Mouse (Mus musculus): ENCODE data around the gene Cic. TPM values are rescaled to one million over a fixed set of nuclear protein-coding genes. Genes with fewer than 3 reads are reported as not detected.

The Cic gene
- polyA plus RNA-seq, 1 experiment from 2014 or later = 30.8 TPM

DNA sequence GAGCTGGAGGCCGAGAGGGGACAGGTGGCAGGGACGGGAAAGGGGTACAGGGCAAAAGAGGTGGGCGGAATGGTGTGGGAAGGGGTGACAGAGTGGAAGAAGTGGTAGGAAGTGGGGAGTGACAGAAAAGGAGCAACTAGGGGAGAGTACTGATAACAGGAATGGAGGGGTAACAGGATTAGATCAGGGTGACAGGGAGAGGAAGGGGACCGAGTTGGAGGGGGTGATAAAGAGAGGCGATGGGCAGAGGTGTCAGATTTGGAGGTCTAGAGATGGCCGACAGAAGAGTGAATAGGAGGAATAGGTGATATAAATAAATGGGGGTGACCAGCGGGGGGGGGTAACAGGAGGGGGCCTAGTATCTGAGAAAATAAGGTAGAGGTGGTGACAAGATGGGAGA, 1.1 kb downstream of the Cic start:
- ATAC-seq (ENCODE audit: low FRiP score, low TSS enrichment) = no peak
- Histone ChIP-seq H3K4me2 (replicated peaks; ENCODE audit: low read depth, low read length) (peak overlapping the region; percentile 82), H3K27me3 (ENCODE audit: insufficient read depth, low read length) (no peaks in the 10 kb centered on the region), H3K4me1 (ENCODE audit: insufficient read depth, low read length) (peaks cover 24% of the 10 kb centered on the region), H3K4me3 (ENCODE audit: low read length) (peak overlapping the region; percentile 76), H3K36me3 (ENCODE audit: insufficient read depth, low read length) (peaks cover 26% of the 10 kb centered on the region), H3K27ac (ENCODE audit: low read length) (peak overlapping the region; percentile 74), H3K9me3 (ENCODE audit: low read length) (no peaks in the 10 kb centered on the region), H3K9ac (replicated peaks; ENCODE audit: low read length) (peak overlapping the region; percentile 85)
- WGBS = 2% methylated on average over 7 of the region's 7 CpGs

DNA sequence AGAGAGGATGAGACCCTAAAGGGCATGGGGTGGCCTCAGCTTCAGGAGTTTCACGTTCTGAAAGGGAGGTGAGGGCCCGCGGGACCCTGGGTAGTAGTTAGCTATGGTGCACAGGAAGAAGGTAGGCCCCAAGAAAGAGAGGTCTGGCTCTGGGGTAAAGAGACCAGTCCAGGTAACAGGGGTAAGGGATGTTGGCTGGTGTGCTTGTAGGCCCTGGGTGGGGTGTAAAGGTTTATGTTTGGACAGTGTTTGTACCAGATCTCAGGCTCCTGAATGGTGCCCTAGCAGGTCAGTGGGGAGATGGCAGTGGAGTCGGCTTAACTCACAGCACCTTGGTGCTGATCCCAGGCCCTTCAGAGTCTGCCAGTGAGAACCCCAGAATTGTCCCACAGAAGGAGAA, 1.5 kb downstream of the Cic start:
- H3K27ac ChIP-seq (ENCODE audit: low read length) = peak overlapping the region; percentile 74
- H3K4me1 ChIP-seq (ENCODE audit: insufficient read depth, low read length) = peaks cover 25% of the 10 kb centered on the region
- peak overlapping the region; percentile 85 for H3K9ac ChIP-seq (replicated peaks; ENCODE audit: low read length)
- no peaks in the 10 kb centered on the region for H3K9me3 ChIP-seq (ENCODE audit: low read length)
- peak overlapping the region; percentile 82 for H3K4me2 ChIP-seq (replicated peaks; ENCODE audit: low read depth, low read length)
- H3K4me3 ChIP-seq (ENCODE audit: low read length) = peak overlapping the region; percentile 76
- WGBS = 39% methylated on average over 4 of the region's 4 CpGs
- no peaks in the 10 kb centered on the region for H3K27me3 ChIP-seq (ENCODE audit: insufficient read depth, low read length)
- no peak for ATAC-seq (ENCODE audit: low FRiP score, low TSS enrichment)
- peaks cover 27% of the 10 kb centered on the region for H3K36me3 ChIP-seq (ENCODE audit: insufficient read depth, low read length)

DNA sequence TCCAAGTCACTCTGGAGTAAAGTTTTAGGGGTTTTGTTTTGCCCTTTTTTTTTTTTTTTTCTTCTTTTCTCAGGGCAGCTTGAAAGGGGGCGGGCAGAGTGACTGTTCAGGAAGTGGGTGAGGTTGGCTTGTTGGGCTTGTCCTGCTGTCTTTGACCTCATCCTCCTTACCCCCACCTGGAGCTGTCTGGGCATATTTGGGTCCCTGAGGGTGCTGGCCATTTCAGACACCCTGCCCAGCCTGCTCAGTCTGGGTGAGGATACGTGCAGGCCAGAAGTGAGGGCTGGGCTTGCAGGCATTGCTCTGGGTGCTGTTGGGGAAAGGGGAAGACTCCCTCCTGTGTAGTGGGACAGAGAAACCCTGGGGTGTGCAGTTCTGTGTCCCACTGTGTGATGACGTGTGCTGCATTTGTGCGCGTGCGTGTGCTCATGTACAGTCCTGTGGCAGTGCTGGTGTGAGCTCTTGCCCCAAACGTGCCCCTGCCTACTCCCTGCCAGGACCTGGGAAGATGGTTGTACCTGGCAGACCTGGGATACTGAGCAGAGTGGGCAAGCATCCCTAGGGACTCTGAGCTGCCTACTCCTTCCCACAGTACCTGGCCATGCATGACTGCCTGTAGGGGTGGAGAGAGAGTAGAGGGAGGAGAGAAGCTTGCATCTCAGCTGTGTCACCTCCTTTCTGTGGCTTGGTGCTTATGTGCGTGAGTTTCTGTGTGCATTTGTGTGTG, 2.2 kb downstream of the Cic start:
- H3K4me2 ChIP-seq (replicated peaks; ENCODE audit: low read depth, low read length) = peak overlapping the region; percentile 82
- no peak for ATAC-seq (ENCODE audit: low FRiP score, low TSS enrichment)
- H3K27ac ChIP-seq (ENCODE audit: low read length) = peak overlapping the region; percentile 74
- H3K4me1 ChIP-seq (ENCODE audit: insufficient read depth, low read length) = peaks cover 32% of the 10 kb centered on the region
- no peaks in the 10 kb centered on the region for H3K27me3 ChIP-seq (ENCODE audit: insufficient read depth, low read length)
- WGBS = 76% methylated on average over 8 of the region's 8 CpGs
- no peaks in the 10 kb centered on the region for H3K9me3 ChIP-seq (ENCODE audit: low read length)
- H3K36me3 ChIP-seq (ENCODE audit: insufficient read depth, low read length) = peaks cover 27% of the 10 kb centered on the region
- H3K9ac ChIP-seq (replicated peaks; ENCODE audit: low read length) = peak overlapping the region; percentile 85
- peak overlapping the region; percentile 76 for H3K4me3 ChIP-seq (ENCODE audit: low read length)

DNA sequence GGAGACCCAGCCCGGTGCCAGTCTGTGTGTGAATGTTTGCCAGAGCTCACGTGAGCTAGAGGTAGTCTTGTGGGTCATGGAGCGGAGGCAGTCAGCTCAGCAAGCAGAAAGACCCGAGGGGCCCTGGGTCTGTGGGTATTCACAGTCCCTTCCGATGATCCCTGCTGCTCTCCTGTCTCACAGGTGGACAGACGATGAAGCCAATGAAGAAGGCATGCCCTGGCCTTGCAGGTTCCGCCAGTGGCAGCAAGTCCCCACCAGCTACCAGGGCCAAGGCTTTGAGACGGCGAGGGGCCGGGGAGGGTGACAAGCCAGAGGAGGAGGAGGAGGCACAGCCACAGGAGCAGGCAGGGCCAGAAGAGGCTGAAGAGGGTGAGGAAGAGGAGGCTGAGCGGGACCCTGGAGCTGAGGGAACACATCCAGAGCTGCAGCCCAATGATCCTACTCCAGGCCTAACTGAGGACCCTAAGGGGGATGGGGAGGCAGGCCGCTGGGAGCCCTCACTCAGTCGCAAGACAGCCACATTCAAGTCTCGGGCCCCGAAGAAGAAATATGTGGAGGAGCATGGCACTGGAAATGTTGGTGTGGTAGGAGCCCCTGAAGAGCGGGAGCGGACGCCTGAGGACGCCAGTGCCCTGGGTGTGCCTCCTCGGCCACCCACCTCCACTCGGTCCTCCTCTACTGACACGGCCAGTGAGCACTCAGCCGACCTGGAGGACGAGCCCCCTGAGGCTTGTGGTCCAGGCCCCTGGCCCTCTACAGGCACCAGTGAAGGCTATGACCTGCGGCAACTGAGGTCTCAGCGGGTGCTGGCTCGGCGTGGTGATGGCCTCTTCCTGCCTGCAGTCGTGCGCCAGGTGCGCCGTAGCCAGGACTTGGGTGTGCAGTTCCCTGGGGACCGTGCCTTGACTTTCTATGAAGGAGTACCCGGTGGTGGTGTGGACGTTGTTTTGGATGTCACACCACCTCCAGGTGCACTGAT, 3.4 kb downstream of the Cic start:
- H3K4me3 ChIP-seq (ENCODE audit: low read length) = no peak overlapping the region
- peak overlapping the region; percentile 74 for H3K27ac ChIP-seq (ENCODE audit: low read length)
- no peaks in the 10 kb centered on the region for H3K27me3 ChIP-seq (ENCODE audit: insufficient read depth, low read length)
- peaks cover 27% of the 10 kb centered on the region for H3K36me3 ChIP-seq (ENCODE audit: insufficient read depth, low read length)
- ATAC-seq (ENCODE audit: low FRiP score, low TSS enrichment) = no peak
- peaks cover 42% of the 10 kb centered on the region for H3K4me1 ChIP-seq (ENCODE audit: insufficient read depth, low read length)
- 83% methylated on average over 35 of the region's 35 CpGs for WGBS
- no peak overlapping the region for H3K4me2 ChIP-seq (replicated peaks; ENCODE audit: low read depth, low read length)
- peak overlapping the region; percentile 85 for H3K9ac ChIP-seq (replicated peaks; ENCODE audit: low read length)
- no peaks in the 10 kb centered on the region for H3K9me3 ChIP-seq (ENCODE audit: low read length)

DNA sequence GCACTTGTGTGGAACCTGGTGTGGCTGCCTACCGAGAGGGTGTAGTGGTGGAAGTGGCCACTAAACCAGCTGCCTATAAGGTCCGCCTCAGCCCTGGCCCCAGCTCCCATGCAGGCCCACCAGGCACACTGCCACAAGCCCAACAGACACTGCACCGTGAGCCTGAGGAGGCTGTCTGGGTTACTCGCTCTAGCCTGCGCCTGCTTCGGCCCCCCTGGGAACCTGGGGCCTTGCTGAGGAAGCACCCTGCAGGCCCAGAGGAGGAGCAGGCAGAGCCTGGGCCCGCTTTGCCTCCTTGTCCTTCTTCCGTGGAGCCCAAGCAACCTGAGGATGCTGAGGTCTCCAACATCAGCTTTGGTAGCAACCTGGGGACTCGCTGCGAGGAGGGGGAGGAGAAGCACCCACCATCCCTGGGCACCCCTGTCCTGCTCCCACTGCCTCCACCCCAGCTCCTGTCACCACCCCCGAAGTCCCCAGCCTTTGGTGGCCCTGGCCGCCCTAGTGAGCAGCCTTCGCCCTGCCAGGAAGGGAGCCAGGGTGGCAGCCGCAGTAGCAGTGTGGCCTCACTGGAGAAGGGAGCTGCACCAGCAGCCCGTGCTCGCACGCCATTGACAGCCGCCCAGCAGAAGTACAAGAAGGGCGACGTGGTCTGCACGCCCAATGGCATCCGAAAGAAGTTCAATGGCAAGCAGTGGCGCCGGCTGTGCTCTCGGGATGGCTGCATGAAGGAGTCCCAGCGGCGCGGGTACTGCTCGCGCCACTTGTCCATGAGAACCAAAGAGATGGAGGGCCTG, 4.3 kb downstream of the Cic start:
- H3K27ac ChIP-seq (ENCODE audit: low read length) = no peak overlapping the region
- no peaks in the 10 kb centered on the region for H3K27me3 ChIP-seq (ENCODE audit: insufficient read depth, low read length)
- 89% methylated on average over 30 of the region's 30 CpGs for WGBS
- no peaks in the 10 kb centered on the region for H3K9me3 ChIP-seq (ENCODE audit: low read length)
- H3K4me1 ChIP-seq (ENCODE audit: insufficient read depth, low read length) = peaks cover 45% of the 10 kb centered on the region
- no peak overlapping the region for H3K4me2 ChIP-seq (replicated peaks; ENCODE audit: low read depth, low read length)
- 0 out of 2 replicates have a peak overlapping the region, but pooled peaks have one; percentile 16 for H3K9ac ChIP-seq (replicated peaks; ENCODE audit: low read length)
- H3K36me3 ChIP-seq (ENCODE audit: insufficient read depth, low read length) = peaks cover 27% of the 10 kb centered on the region
- no peak overlapping the region for H3K4me3 ChIP-seq (ENCODE audit: low read length)
- ATAC-seq (ENCODE audit: low FRiP score, low TSS enrichment) = no peak

DNA sequence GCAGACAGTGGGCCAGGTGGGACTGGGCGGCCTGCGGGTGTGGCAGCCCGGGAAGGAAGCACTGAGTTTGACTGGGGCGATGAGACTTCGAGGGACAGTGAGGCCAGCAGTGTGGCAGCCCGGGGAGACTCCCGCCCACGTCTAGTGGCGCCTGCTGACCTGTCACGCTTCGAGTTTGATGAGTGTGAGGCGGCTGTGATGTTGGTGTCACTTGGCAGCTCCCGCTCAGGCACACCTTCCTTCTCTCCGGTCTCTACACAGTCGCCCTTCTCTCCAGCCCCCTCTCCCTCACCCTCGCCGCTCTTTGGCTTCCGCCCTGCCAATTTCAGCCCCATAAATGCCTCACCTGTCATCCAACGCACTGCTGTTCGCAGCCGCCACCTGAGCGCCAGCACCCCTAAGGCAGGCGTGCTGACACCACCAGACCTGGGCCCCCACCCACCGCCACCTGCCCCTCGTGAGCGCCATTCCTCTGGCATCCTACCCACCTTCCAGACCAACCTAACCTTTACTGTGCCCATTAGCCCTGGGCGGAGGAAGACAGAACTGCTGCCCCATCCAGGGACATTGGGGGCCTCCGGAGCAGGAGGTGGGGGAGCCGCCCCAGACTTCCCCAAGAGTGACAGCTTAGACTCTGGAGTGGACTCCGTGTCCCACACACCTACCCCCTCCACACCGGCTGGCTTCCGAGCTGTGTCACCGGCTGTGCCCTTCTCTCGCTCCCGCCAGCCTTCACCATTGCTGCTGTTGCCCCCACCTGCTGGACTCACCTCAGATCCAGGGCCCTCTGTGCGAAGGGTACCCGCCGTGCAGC, 5.1 kb downstream of the Cic start:
- Histone ChIP-seq H3K27me3 (ENCODE audit: insufficient read depth, low read length) (no peaks in the 10 kb centered on the region), H3K36me3 (ENCODE audit: insufficient read depth, low read length) (peaks cover 27% of the 10 kb centered on the region), H3K4me1 (ENCODE audit: insufficient read depth, low read length) (peaks cover 48% of the 10 kb centered on the region), H3K9me3 (ENCODE audit: low read length) (no peaks in the 10 kb centered on the region), H3K4me2 (replicated peaks; ENCODE audit: low read depth, low read length) (no peak overlapping the region), H3K9ac (replicated peaks; ENCODE audit: low read length) (0 out of 2 replicates have a peak overlapping the region, but pooled peaks have one; percentile 16), H3K4me3 (ENCODE audit: low read length) (no peak overlapping the region), H3K27ac (ENCODE audit: low read length) (no peak overlapping the region)
- no peak for ATAC-seq (ENCODE audit: low FRiP score, low TSS enrichment)
- WGBS = 84% methylated on average over 38 of the region's 38 CpGs

DNA sequence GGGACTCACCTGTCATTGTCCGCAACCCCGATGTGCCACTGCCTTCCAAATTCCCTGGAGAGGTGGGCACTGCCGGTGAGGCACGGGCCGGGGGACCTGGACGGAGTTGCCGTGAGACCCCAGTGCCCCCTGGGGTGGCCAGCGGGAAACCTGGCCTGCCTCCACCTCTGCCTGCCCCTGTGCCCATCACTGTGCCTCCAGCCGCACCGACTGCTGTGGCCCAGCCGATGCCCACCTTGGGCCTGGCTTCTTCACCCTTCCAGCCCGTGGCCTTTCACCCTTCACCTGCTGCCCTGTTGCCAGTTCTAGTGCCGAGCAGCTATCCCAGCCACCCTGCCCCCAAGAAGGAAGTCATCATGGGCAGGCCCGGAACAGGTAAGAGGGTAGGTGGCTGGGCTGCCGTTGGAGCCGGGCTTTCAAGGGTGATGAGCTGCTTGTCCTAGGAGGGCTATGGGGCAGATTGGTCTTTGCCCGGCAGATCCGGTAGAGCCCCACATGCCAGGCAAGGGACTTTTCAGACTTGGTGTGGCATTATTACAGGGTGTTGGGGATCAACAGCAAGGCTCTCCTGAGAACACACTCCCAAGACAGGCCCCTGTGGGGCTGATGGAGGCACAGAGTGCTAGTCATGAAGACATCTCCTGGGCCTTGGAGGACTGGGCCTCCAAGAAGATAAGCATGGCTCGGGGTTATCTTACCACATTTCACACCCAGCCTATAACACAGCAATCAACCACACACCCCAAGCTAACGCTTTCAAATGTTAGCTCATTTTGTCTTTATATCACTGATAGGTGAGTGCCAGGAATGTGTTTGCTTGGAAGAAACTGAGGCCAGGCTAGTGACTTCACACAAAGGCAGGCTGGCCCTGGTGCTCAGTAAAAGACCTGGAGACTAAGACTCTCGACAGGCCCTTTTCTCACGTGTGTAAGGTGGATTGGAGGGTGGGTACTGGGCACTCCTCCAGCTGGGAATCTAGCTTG, 6.0 kb downstream of the Cic start:
- no peak for ATAC-seq (ENCODE audit: low FRiP score, low TSS enrichment)
- Histone ChIP-seq H3K27me3 (ENCODE audit: insufficient read depth, low read length) (no peaks in the 10 kb centered on the region), H3K9me3 (ENCODE audit: low read length) (no peaks in the 10 kb centered on the region), H3K9ac (replicated peaks; ENCODE audit: low read length) (0 out of 2 replicates have a peak overlapping the region, but pooled peaks have one; percentile 19), H3K4me1 (ENCODE audit: insufficient read depth, low read length) (peaks cover 53% of the 10 kb centered on the region), H3K4me2 (replicated peaks; ENCODE audit: low read depth, low read length) (no peak overlapping the region), H3K4me3 (ENCODE audit: low read length) (no peak overlapping the region), H3K36me3 (ENCODE audit: insufficient read depth, low read length) (peaks cover 27% of the 10 kb centered on the region), H3K27ac (ENCODE audit: low read length) (no peak overlapping the region)
- WGBS = 91% methylated on average over 22 of the region's 22 CpGs

DNA sequence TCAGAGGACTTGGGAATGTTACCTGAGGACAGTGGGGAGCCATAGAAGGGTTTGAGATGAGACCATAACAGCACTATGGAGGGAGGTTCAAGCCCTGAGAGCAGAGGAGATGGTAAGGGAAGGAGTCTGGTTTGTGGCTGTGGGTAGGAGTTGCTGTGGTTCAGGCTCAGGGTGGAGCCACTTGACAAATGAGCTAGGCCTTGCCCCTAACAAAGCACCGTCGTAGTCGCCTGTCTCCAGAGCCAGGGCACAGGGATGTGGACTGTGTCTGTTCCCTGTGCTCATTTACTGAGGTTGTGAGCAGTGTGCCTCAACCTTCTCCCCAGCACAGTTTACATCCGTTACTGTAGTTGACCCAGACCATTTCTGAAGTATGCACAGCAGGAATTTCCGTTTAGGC, 7.1 kb downstream of the Cic start:
- 57% methylated on average over 5 of the region's 5 CpGs for WGBS
- Histone ChIP-seq H3K4me3 (ENCODE audit: low read length) (no peak overlapping the region), H3K9ac (replicated peaks; ENCODE audit: low read length) (peak overlapping the region; percentile 26; the same call in 1 of the 2 replicates), H3K4me1 (ENCODE audit: insufficient read depth, low read length) (peaks cover 48% of the 10 kb centered on the region), H3K9me3 (ENCODE audit: low read length) (no peaks in the 10 kb centered on the region), H3K36me3 (ENCODE audit: insufficient read depth, low read length) (peaks cover 27% of the 10 kb centered on the region), H3K4me2 (replicated peaks; ENCODE audit: low read depth, low read length) (no peak overlapping the region), H3K27me3 (ENCODE audit: insufficient read depth, low read length) (no peaks in the 10 kb centered on the region), H3K27ac (ENCODE audit: low read length) (0 out of 2 replicates have a peak overlapping the region, but pooled peaks have one; percentile 14)
- ATAC-seq (ENCODE audit: low FRiP score, low TSS enrichment) = no peak
